Mouse (Mus musculus) testis, adult 2 months (tissue): Measurements from ENCODE around the gene Atp13a1.

Experiments used
- CTCF ChIP-seq: fragments of 200-500 bp; IDR thresholded peaks from 2 replicates; pipeline ENCODE4 v1.5.1; 2012; ENCODE audit warnings: low read depth, mild to moderate bottlenecking, inconsistent platforms, low read length, moderate library complexity; ENCODE audit not compliant: control insufficient read depth, insufficient read depth, insufficient replicate concordance
- POLR2A ChIP-seq: fragments of 200-500 bp; IDR thresholded peaks from 2 replicates; pipeline ENCODE4 v1.6.1; 2012; ENCODE audit warnings: low read depth, mild to moderate bottlenecking, inconsistent platforms, low read length, moderate library complexity; ENCODE audit not compliant: control insufficient read depth

DNA sequence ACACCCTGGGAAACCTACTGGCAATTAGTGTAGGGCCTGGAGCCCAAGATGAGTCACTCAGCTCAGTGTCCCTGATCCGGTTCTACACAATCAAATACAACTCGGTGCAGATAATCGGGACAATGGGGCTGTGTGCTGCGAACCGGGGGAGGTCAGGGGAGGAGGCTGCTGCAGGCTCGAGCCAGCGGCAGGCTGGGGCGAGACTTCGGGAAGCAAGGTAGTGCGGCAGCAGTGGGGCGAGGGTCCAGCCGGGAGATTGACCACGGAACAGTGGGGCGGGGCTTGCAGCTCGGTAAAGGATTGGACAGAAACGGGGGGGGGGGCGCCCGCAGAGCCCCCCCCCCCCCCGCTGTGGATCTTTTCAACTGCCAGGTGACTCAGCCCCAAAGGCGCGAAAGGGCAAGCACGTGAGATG, 31.0 kb downstream of the Atp13a1 start:
- no peak for TF ChIP-seq CTCF
- peak; percentile 29; the same call in 1 of the 2 replicates for TF ChIP-seq POLR2A
